Mouse (Mus musculus): Measurements from ENCODE around the gene Lyrm7. TPM values are rescaled to one million over a fixed set of nuclear protein-coding genes. Genes with fewer than 3 reads are reported as not detected.
"Not testable (repeated sequence)": the region's sequence is repeated elsewhere in the genome, so short reads cannot be mapped to it uniquely, and the experiment has no call there.

Gene Lyrm7
- polyA plus RNA-seq, 1 experiment from 2014 or later = 5.8 TPM

- ATAC-seq = no peak
- Histone ChIP-seq H3K9ac (ENCODE audit: low read depth, low read length) (peak overlapping the region; percentile 56), H3K36me3 (ENCODE audit: control insufficient read depth, insufficient read depth) (no peaks in the 10 kb centered on the region), H3K27ac (ENCODE audit: low read depth, low read length) (peak overlapping the region; percentile 55; the same call in 1 of the 2 replicates), H3K4me2 (replicated peaks; ENCODE audit: low read depth) (peak overlapping the region; percentile 93), H3K4me1 (replicated peaks; ENCODE audit: control insufficient read depth, insufficient read depth, low read length) (0 out of 2 replicates have a peak, but pooled peaks cover 5% of the 10 kb centered on the region), H3K9me3 (ENCODE audit: control insufficient read depth) (no peaks in the 10 kb centered on the region), H3K4me3 (ENCODE audit: low read depth, low read length) (peak overlapping the region; percentile 56), H3K27me3 (replicated peaks; ENCODE audit: control insufficient read depth, insufficient read depth, low read length) (no peaks in the 10 kb centered on the region)
- TF ChIP-seq CTCF (IDR thresholded peaks at IDR 0.05; ENCODE audit: low read depth) = peak; percentile 77
- 19% methylated on average over 11 of the region's 11 CpGs for WGBS
These were observed 1.2 kb downstream of the Lyrm7 start for GRCm38 (mm10) chr11:54859322-54860165.

- not testable (repeated sequence) for H3K27me3 ChIP-seq (replicated peaks; ENCODE audit: control insufficient read depth, insufficient read depth, low read length); H3K9ac ChIP-seq (ENCODE audit: low read depth, low read length); H3K4me1 ChIP-seq (replicated peaks; ENCODE audit: control insufficient read depth, insufficient read depth, low read length); H3K9me3 ChIP-seq (ENCODE audit: control insufficient read depth); H3K4me2 ChIP-seq (replicated peaks; ENCODE audit: low read depth); H3K27ac ChIP-seq (ENCODE audit: low read depth, low read length); H3K4me3 ChIP-seq (ENCODE audit: low read depth, low read length); ATAC-seq; H3K36me3 ChIP-seq (ENCODE audit: control insufficient read depth, insufficient read depth)
- 94% methylated on average over 11 of the region's 12 CpGs for WGBS
These were observed 1.8 kb downstream of the Lyrm7 start for GRCm38 (mm10) chr11:54858880-54859279.

- H3K27ac ChIP-seq (ENCODE audit: low read depth, low read length) = no peak overlapping the region
- H3K27me3 ChIP-seq (replicated peaks; ENCODE audit: control insufficient read depth, insufficient read depth, low read length) = no peaks in the 10 kb centered on the region
- 96% methylated on average over 12 of the region's 12 CpGs for WGBS
- no peak overlapping the region for H3K4me2 ChIP-seq (replicated peaks; ENCODE audit: low read depth)
- no peaks in the 10 kb centered on the region for H3K9me3 ChIP-seq (ENCODE audit: control insufficient read depth)
- H3K36me3 ChIP-seq (ENCODE audit: control insufficient read depth, insufficient read depth) = no peaks in the 10 kb centered on the region
- no peak overlapping the region for H3K9ac ChIP-seq (ENCODE audit: low read depth, low read length)
- H3K4me3 ChIP-seq (ENCODE audit: low read depth, low read length) = no peak overlapping the region
- H3K4me1 ChIP-seq (replicated peaks; ENCODE audit: control insufficient read depth, insufficient read depth, low read length) = no peaks in the 10 kb centered on the region
- TF ChIP-seq CTCF (IDR thresholded peaks at IDR 0.05; ENCODE audit: low read depth) = no peak
- no peak for ATAC-seq
These were observed 9.1 kb downstream of the Lyrm7 start for GRCm38 (mm10) chr11:54851656-54852055.

GRCm38 (mm10) chr11:54849961-54850758, 10.6 kb downstream of the Lyrm7 start:
- Histone ChIP-seq H3K9me3 (ENCODE audit: control insufficient read depth) (no peaks in the 10 kb centered on the region), H3K36me3 (ENCODE audit: control insufficient read depth, insufficient read depth) (no peaks in the 10 kb centered on the region), H3K4me3 (ENCODE audit: low read depth, low read length) (no peak overlapping the region), H3K27me3 (replicated peaks; ENCODE audit: control insufficient read depth, insufficient read depth, low read length) (no peaks in the 10 kb centered on the region), H3K4me2 (replicated peaks; ENCODE audit: low read depth) (no peak overlapping the region), H3K4me1 (replicated peaks; ENCODE audit: control insufficient read depth, insufficient read depth, low read length) (no peaks in the 10 kb centered on the region), H3K9ac (ENCODE audit: low read depth, low read length) (no peak overlapping the region), H3K27ac (ENCODE audit: low read depth, low read length) (no peak overlapping the region)
- ATAC-seq = no peak
- WGBS = 73% methylated on average over 10 of the region's 10 CpGs
- no peak for TF ChIP-seq CTCF (IDR thresholded peaks at IDR 0.05; ENCODE audit: low read depth)

GRCm38 (mm10) chr11:54845470-54846442, 15.0 kb downstream of the Lyrm7 start:
- Histone ChIP-seq H3K36me3 (ENCODE audit: control insufficient read depth, insufficient read depth) (no peaks in the 10 kb centered on the region), H3K4me2 (replicated peaks; ENCODE audit: low read depth) (no peak overlapping the region), H3K27ac (ENCODE audit: low read depth, low read length) (no peak overlapping the region), H3K9me3 (ENCODE audit: control insufficient read depth) (no peaks in the 10 kb centered on the region), H3K4me1 (replicated peaks; ENCODE audit: control insufficient read depth, insufficient read depth, low read length) (no peaks in the 10 kb centered on the region), H3K4me3 (ENCODE audit: low read depth, low read length) (no peak overlapping the region), H3K27me3 (replicated peaks; ENCODE audit: control insufficient read depth, insufficient read depth, low read length) (no peaks in the 10 kb centered on the region), H3K9ac (ENCODE audit: low read depth, low read length) (no peak overlapping the region)
- ATAC-seq = no peak
- TF ChIP-seq CTCF (IDR thresholded peaks at IDR 0.05; ENCODE audit: low read depth) = no peak
- 54% methylated on average over 8 of the region's 8 CpGs for WGBS
